Mouse (Mus musculus): ENCODE data around the gene Vmn2r84. TPM values are rescaled to one million over a fixed set of nuclear protein-coding genes. Genes with fewer than 3 reads are reported as not detected.
"Not testable (repeated sequence)": the region's sequence is repeated elsewhere in the genome, so short reads cannot be mapped to it uniquely, and the experiment has no call there.

Vmn2r84 gene
- total and polyA plus RNA-seq, 3 experiments, result 0.26 TPM; not detected in 2

GRCm38 (mm10) chr10:130344056-130344455 lies 50.1 kb downstream of the Vmn2r84 start:
- TF ChIP-seq TCF12 (IDR thresholded peaks at IDR 0.05; ENCODE audit: low read depth, low read length) (no peak), MAX (IDR thresholded peaks at IDR 0.05; ENCODE audit: low read length) (no peak), SIN3A (IDR thresholded peaks at IDR 0.05; ENCODE audit: low read length) (no peak), ELF1 (IDR thresholded peaks at IDR 0.05; ENCODE audit: low read depth, low read length) (no peak), ZNF384 (IDR thresholded peaks at IDR 0.05; ENCODE audit: low read depth, low read length) (no peak), ETS1 (conservative IDR thresholded peaks at IDR 0.05; ENCODE audit: low read depth, low read length) (no peak), E2F4 (IDR thresholded peaks at IDR 0.05; ENCODE audit: insufficient replicate concordance, low read depth, low read length) (no peak), SMC3 (IDR thresholded peaks at IDR 0.05; ENCODE audit: low read depth, low read length) (no peak), CHD2 (IDR thresholded peaks at IDR 0.05; ENCODE audit: low read length) (no peak), NELFE (IDR thresholded peaks at IDR 0.05; ENCODE audit: low read depth, low read length) (no peak)
- Histone ChIP-seq H3K9me3 (replicated peaks; ENCODE audit: low read length) (no peaks in the 10 kb centered on the region), H3K36me3 (replicated peaks in 1 of 2; ENCODE audit: control insufficient read depth in 1 of 2, insufficient read depth in 1 of 2, low read length in 1 of 2) (peaks cover 4 to 36% of the 10 kb centered on the region in 2 experiments), H3K4me2 (ENCODE audit: insufficient read depth, low read depth, poor library complexity, severe bottlenecking) (no peak overlapping the region), H3K27ac (ENCODE audit: insufficient read depth, low read depth) (no peak overlapping the region), H3K79me2 (replicated peaks; ENCODE audit: control insufficient read depth, extremely low read depth, insufficient read depth, poor library complexity, severe bottlenecking) (no peaks in the 10 kb centered on the region), H3K27me3 (replicated peaks) (no peaks in the 10 kb centered on the region), H3K9ac (ENCODE audit: insufficient read depth, low read depth) (no peak overlapping the region), H3K4me3 (replicated peaks in 1 of 3; ENCODE audit: low read depth in 2 of 3, low read length in 2 of 3, poor library complexity in 1 of 3) (no peak overlapping the region), H3K4me1 (ENCODE audit: control insufficient read depth in 1 of 2, insufficient read depth in 2 of 2) (peaks cover 0 to 22% of the 10 kb centered on the region in 2 experiments; a peak in 2 of 4 replicates)
- DNase-seq (ENCODE audit: extremely low read depth), result no peak
- dilution Hi-C loops (cut with MboI; ENCODE audit: extremely low pct_ligation_motif_present, extremely low pct_unique_long_range_greater_than_20kb, low sequenced_read_pairs) (no loop called here), in situ Hi-C loops (cut with MboI; ENCODE audit: low pct_ligation_motif_present, low pct_unique_long_range_greater_than_20kb, low sequenced_read_pairs) (no loop called here)

DNA sequence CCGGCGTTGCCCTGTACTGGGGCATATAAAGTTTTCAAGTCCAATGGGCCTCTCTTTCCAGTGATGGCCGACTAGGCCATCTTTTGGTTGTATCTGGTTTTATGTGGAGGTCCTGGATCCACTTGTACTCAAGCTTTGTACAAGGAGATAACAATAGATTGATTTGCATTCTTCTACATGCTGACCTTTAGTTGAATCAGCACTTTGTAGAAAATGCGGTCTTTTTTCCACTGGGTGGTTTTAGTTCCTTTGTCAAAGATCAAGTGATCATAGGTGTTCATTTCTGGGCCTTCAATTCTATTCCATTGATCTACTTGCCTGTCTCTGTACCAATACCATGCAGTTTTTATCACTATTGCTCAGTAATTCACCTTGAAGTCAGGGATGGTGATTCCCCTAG lies 54.1 kb downstream of the Vmn2r84 start:
- H3K36me3 ChIP-seq (replicated peaks in 1 of 2; ENCODE audit: control insufficient read depth in 1 of 2, insufficient read depth in 1 of 2, low read length in 1 of 2); H3K27me3 ChIP-seq (replicated peaks); H3K79me2 ChIP-seq (replicated peaks; ENCODE audit: control insufficient read depth, extremely low read depth, insufficient read depth, poor library complexity, severe bottlenecking); H3K9ac ChIP-seq (ENCODE audit: insufficient read depth, low read depth); H3K27ac ChIP-seq (ENCODE audit: insufficient read depth, low read depth); dilution Hi-C loops (cut with MboI; ENCODE audit: extremely low pct_ligation_motif_present, extremely low pct_unique_long_range_greater_than_20kb, low sequenced_read_pairs); in situ Hi-C loops (cut with MboI; ENCODE audit: low pct_ligation_motif_present, low pct_unique_long_range_greater_than_20kb, low sequenced_read_pairs); H3K4me3 ChIP-seq (replicated peaks in 1 of 3; ENCODE audit: low read depth in 2 of 3, low read length in 2 of 3, poor library complexity in 1 of 3); H3K9me3 ChIP-seq (replicated peaks; ENCODE audit: low read length): not testable (repeated sequence)
- 0 out of 2 replicates have a peak overlapping the region, but pooled peaks have one; percentile 9 for H3K4me2 ChIP-seq (ENCODE audit: insufficient read depth, low read depth, poor library complexity, severe bottlenecking)
- peaks cover 0 to 60% of the 10 kb centered on the region in 2 experiments; a peak in 2 of 4 replicates for H3K4me1 ChIP-seq (ENCODE audit: control insufficient read depth in 1 of 2, insufficient read depth in 2 of 2)
- TF ChIP-seq MAFK (IDR thresholded peaks at IDR 0.05; ENCODE audit: insufficient replicate concordance, low read length) (peak; percentile 84), EP300 (IDR thresholded peaks at IDR 0.05; ENCODE audit: low read length) (0 out of 2 replicates have a peak, but pooled peaks have one; percentile 53)
- peak; percentile 34 for DNase-seq (ENCODE audit: extremely low read depth)

DNA sequence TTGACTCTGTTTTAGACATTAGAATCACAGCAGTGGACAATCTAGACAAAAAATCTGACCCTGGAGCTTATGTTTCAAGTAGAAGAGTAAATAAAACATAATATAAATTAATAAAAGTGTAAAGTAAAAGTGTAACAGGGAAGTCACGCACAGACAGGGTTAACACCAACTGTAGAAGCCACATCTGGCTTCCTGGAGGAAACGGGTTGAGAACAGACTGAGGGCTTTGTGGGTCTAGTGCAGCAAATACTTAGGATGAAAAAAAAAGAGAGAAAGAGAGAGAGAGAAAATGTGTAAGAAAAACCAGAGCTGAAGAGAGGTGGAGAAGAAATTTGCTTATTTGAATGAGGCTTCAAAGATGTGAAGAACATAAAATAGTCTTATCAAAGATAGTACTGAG lies 56.6 kb downstream of the Vmn2r84 start:
- Histone ChIP-seq H3K9ac (ENCODE audit: insufficient read depth, low read depth) (0 out of 2 replicates have a peak overlapping the region, but pooled peaks have one; percentile 19), H3K27me3 (replicated peaks) (no peaks in the 10 kb centered on the region), H3K4me2 (ENCODE audit: insufficient read depth, low read depth, poor library complexity, severe bottlenecking) (no peak overlapping the region; the same call in 1 of the 2 replicates), H3K27ac (ENCODE audit: insufficient read depth, low read depth) (no peak overlapping the region), H3K79me2 (replicated peaks; ENCODE audit: control insufficient read depth, extremely low read depth, insufficient read depth, poor library complexity, severe bottlenecking) (no peaks in the 10 kb centered on the region), H3K4me1 (ENCODE audit: control insufficient read depth in 1 of 2, insufficient read depth in 2 of 2) (peaks cover 0 to 56% of the 10 kb centered on the region in 2 experiments; a peak in 2 of 4 replicates), H3K36me3 (replicated peaks in 1 of 2; ENCODE audit: control insufficient read depth in 1 of 2, insufficient read depth in 1 of 2, low read length in 1 of 2) (peaks cover 0 to 8% of the 10 kb centered on the region in 2 experiments), H3K4me3 (replicated peaks in 1 of 3; ENCODE audit: low read depth in 2 of 3, low read length in 2 of 3, poor library complexity in 1 of 3) (no peak overlapping the region), H3K9me3 (replicated peaks; ENCODE audit: low read length) (no peaks in the 10 kb centered on the region)
- TF ChIP-seq NRF1 (IDR thresholded peaks at IDR 0.05; ENCODE audit: low read depth, low read length) (no peak), MYC (IDR thresholded peaks at IDR 0.05; ENCODE audit: low read depth, low read length) (no peak), RCOR1 (conservative IDR thresholded peaks at IDR 0.05; ENCODE audit: low read depth, low read length) (no peak), CTCF (conservative IDR thresholded peaks at IDR 0.05 in 1 of 2, IDR thresholded peaks at IDR 0.05 in 1 of 2; ENCODE audit: low read depth in 2 of 2, low read length in 2 of 2) (no peak)
- dilution Hi-C loops (cut with MboI; ENCODE audit: extremely low pct_ligation_motif_present, extremely low pct_unique_long_range_greater_than_20kb, low sequenced_read_pairs) (no loop called here), in situ Hi-C loops (cut with MboI; ENCODE audit: low pct_ligation_motif_present, low pct_unique_long_range_greater_than_20kb, low sequenced_read_pairs) (no loop called here)
- no peak for DNase-seq (ENCODE audit: extremely low read depth)
